Mouse (Mus musculus) midbrain, embryonic 14.5 days (tissue): ENCODE results near the gene Rap1a. TPM values are rescaled to one million over a fixed set of nuclear protein-coding genes. Genes with fewer than 3 reads are reported as not detected.

Experiments used
- ATAC-seq: fragments of 200-750 bp; cut with Nextera tagmentation; 2 replicates; pipeline ENCODE4 v1.8.0; 2017; ENCODE audit warnings: moderate number of reproducible peaks, moderate library complexity; ENCODE audit not compliant: low FRiP score, low TSS enrichment
- DNase-seq: peaks from one replicate; pipeline ENCODE4 v3.0.0-alpha.2; 2015
- H3K27ac ChIP-seq: fragments of 300-500 bp; sonication (generic); replicated peaks from 2 replicates; pipeline ENCODE4 v1.5.1; 2014; ENCODE audit warnings: mild to moderate bottlenecking, low read depth, low read length, moderate library complexity
- H3K27me3 ChIP-seq: fragments of 300-500 bp; sonication (generic); 2 replicates; pipeline ENCODE4 v1.6.1; 2014; ENCODE audit warnings: low read length, control low read depth, mixed read lengths; ENCODE audit not compliant: control insufficient read depth, insufficient read depth
- H3K36me3 ChIP-seq: fragments of 300-500 bp; sonication (generic); 2 replicates; pipeline ENCODE4 v1.6.1; 2014; ENCODE audit warnings: low read length, control low read depth; ENCODE audit not compliant: control insufficient read depth, insufficient read depth
- H3K4me1 ChIP-seq: fragments of 300-500 bp; sonication (generic); 2 replicates; pipeline ENCODE4 v1.6.1; 2014; ENCODE audit warnings: mild to moderate bottlenecking, antibody characterized with exemption, low read length, control low read depth; ENCODE audit not compliant: control insufficient read depth, insufficient read depth
- H3K4me2 ChIP-seq: fragments of 300-500 bp; sonication (generic); 2 replicates; pipeline ENCODE4 v1.6.1; 2014; ENCODE audit warnings: mild to moderate bottlenecking, low read length, moderate library complexity
- H3K4me3 ChIP-seq: fragments of 300-500 bp; sonication (generic); replicated peaks from 2 replicates; pipeline ENCODE4 v1.5.1; 2014; ENCODE audit warnings: low read depth, low read length
- H3K9ac ChIP-seq: fragments of 300-500 bp; sonication (generic); replicated peaks from 2 replicates; pipeline ENCODE4 v1.6.1; 2014; ENCODE audit warnings: mild to moderate bottlenecking, low read length, moderate library complexity
- H3K9me3 ChIP-seq: fragments of 300-500 bp; sonication (generic); 2 replicates; pipeline ENCODE4 v1.6.1; 2016; ENCODE audit warnings: low read length, control low read depth, mixed read lengths; ENCODE audit not compliant: control insufficient read depth
- WGBS: fragments of 180-500 bp; shearing (Covaris S2); extraction: QIAGEN DNeasy Blood & Tissue Kit; methylation state at CpG from one replicate; pipeline ENCODE4 v1.1.7; 2014; 5-methylcytosine and 5-hydroxymethylcytosine counted together
- polyA plus RNA-seq: library from polyadenylated mRNA; unstranded; fragments of >200 nt; fragmentation: Nextera tagmentation; extraction: Ambion mirVana; gene quantifications from 2 replicates; pipeline ENCODE4 v1.2.1, GENCODE M21; 2014

The Rap1a gene
- polyA plus RNA-seq, 1 experiment from 2014 or later = 59.9 TPM

DNA sequence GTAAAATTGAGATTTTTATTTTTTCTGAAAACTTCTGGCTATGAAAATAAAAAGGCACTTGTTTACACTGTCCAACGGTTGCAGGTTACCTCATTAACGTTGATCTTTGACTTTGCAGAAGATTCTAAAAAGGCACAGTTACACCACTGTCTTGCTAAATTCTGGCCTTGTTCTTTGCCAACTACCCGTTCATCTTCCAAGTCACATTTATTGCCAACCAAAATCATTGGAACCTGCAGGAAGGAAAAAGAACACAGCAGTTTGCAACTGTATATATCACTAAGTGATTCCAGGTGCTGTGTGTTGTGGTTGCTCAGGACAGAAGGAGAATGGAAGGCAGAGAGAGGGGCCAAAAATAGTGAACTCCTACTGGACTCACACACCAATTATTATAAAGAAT lies 63.5 kb downstream of the Rap1a start:
- H3K27me3 ChIP-seq = no peaks in the 10 kb centered on the region
- DNase-seq (no peak), ATAC-seq (no peak)
- H3K9ac ChIP-seq = no peak overlapping the region
- no peaks in the 10 kb centered on the region for H3K9me3 ChIP-seq
- H3K27ac ChIP-seq = no peak overlapping the region
- no peaks in the 10 kb centered on the region for H3K4me1 ChIP-seq
- no peak overlapping the region for H3K4me3 ChIP-seq
- peaks cover 33% of the 10 kb centered on the region for H3K36me3 ChIP-seq
- WGBS = 92% methylated on average over 3 of the region's 3 CpGs
- H3K4me2 ChIP-seq = no peak overlapping the region

DNA sequence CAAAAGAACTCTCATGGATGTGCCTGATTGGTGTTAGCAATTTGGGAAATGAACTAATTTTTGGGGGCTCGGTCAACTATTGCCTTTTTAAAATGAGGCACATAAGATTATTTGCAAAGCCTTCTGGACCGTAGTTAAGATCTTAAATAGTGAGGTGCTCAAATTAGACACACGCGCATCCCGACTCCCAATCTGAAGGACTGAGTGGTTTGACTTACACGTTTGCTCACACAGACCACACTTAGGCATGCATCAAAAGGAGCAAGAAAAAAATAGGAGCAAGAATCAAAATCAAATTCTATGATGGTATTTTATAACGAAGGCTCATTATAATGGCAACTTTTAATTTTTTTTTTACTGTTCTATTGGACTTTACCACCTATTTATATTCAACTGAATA lies 64.1 kb downstream of the Rap1a start:
- Histone ChIP-seq H3K4me3 (no peak overlapping the region), H3K27ac (no peak overlapping the region), H3K4me1 (no peaks in the 10 kb centered on the region), H3K4me2 (no peak overlapping the region), H3K27me3 (no peaks in the 10 kb centered on the region), H3K36me3 (peaks cover 33% of the 10 kb centered on the region), H3K9me3 (no peaks in the 10 kb centered on the region), H3K9ac (no peak overlapping the region)
- WGBS = 95% methylated on average over 7 of the region's 7 CpGs
- no peak for DNase-seq
- ATAC-seq = no peak

DNA sequence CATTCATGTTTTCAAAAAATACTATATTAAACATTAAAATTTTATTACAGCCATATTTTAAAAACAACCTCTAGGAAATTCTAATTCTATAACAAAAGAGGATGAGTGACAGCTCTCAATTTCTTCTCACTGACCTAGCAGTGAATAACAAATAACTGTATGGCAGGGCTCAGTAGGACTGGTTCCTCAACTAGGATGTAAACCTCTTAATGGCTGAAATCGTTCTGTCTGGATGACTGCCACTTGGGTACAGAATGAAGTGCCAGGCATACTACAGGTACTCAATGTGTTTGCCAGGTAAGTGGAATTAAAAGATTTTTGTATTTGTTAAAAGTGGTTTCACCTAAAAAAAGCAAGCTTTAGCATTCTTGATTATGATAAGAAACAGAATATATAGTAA lies 65.0 kb downstream of the Rap1a start:
- no peaks in the 10 kb centered on the region for H3K9me3 ChIP-seq
- ATAC-seq = no peak
- no peak overlapping the region for H3K9ac ChIP-seq
- WGBS = 92% methylated on average over 1 of the region's 1 CpGs
- no peak for DNase-seq
- no peak overlapping the region for H3K27ac ChIP-seq
- no peaks in the 10 kb centered on the region for H3K4me1 ChIP-seq
- H3K4me2 ChIP-seq = no peak overlapping the region
- peaks cover 33% of the 10 kb centered on the region for H3K36me3 ChIP-seq
- no peak overlapping the region for H3K4me3 ChIP-seq
- H3K27me3 ChIP-seq = no peaks in the 10 kb centered on the region

- ATAC-seq (no peak), DNase-seq (no peak)
- Histone ChIP-seq H3K4me3 (no peak overlapping the region), H3K36me3 (peaks cover 37% of the 10 kb centered on the region), H3K9me3 (no peaks in the 10 kb centered on the region), H3K27me3 (no peaks in the 10 kb centered on the region), H3K9ac (no peak overlapping the region), H3K4me2 (no peak overlapping the region), H3K4me1 (no peaks in the 10 kb centered on the region), H3K27ac (no peak overlapping the region)
Observed at GRCm38 (mm10) chr3:105735285-105735684, 65.9 kb downstream of the Rap1a start.

- WGBS = 90% methylated on average over 4 of the region's 4 CpGs
- no peak overlapping the region for H3K9ac ChIP-seq
Observed at GRCm38 (mm10) chr3:105733538-105733937, 67.6 kb downstream of the Rap1a start.

GRCm38 (mm10) chr3:105732360-105732759 lies 68.8 kb downstream of the Rap1a start:
- H3K36me3 ChIP-seq = peaks cover 26% of the 10 kb centered on the region
- 91% methylated on average over 4 of the region's 4 CpGs for WGBS
- no peak overlapping the region for H3K4me2 ChIP-seq
- ATAC-seq = no peak
- DNase-seq = no peak
- no peak overlapping the region for H3K27ac ChIP-seq
- no peak overlapping the region for H3K4me3 ChIP-seq
- no peaks in the 10 kb centered on the region for H3K4me1 ChIP-seq
- no peaks in the 10 kb centered on the region for H3K27me3 ChIP-seq
- no peak overlapping the region for H3K9ac ChIP-seq
- H3K9me3 ChIP-seq = no peaks in the 10 kb centered on the region

More at GRCm38 (mm10) chr3:105733538-105733937, 67.6 kb downstream of the Rap1a start:
- no peaks in the 10 kb centered on the region for H3K27me3 ChIP-seq
- no peak overlapping the region for H3K27ac ChIP-seq
- no peaks in the 10 kb centered on the region for H3K9me3 ChIP-seq
- no peaks in the 10 kb centered on the region for H3K4me1 ChIP-seq
- peaks cover 36% of the 10 kb centered on the region for H3K36me3 ChIP-seq
- DNase-seq (no peak), ATAC-seq (no peak)
- no peak overlapping the region for H3K4me2 ChIP-seq
- no peak overlapping the region for H3K4me3 ChIP-seq

- no peak overlapping the region for H3K4me2 ChIP-seq
- H3K9ac ChIP-seq = no peak overlapping the region
- WGBS = 2% methylated on average over 1 of the region's 1 CpGs
- DNase-seq (peak; percentile 89), ATAC-seq (no peak)
- no peaks in the 10 kb centered on the region for H3K27me3 ChIP-seq
- H3K4me1 ChIP-seq = no peaks in the 10 kb centered on the region
- no peak overlapping the region for H3K4me3 ChIP-seq
- H3K9me3 ChIP-seq = no peaks in the 10 kb centered on the region
- H3K36me3 ChIP-seq = peaks cover 4% of the 10 kb centered on the region; the same call in 1 of the 2 replicates
- H3K27ac ChIP-seq = no peak overlapping the region
Observed at GRCm38 (mm10) chr3:105726037-105726436, 75.1 kb downstream of the Rap1a start.

GRCm38 (mm10) chr3:105722510-105722909 lies 78.6 kb downstream of the Rap1a start:
- Histone ChIP-seq H3K27me3 (no peaks in the 10 kb centered on the region), H3K27ac (no peak overlapping the region), H3K4me2 (no peak overlapping the region), H3K4me3 (no peak overlapping the region), H3K9me3 (no peaks in the 10 kb centered on the region), H3K4me1 (peaks cover 3% of the 10 kb centered on the region; the same call in 1 of the 2 replicates), H3K36me3 (no peaks in the 10 kb centered on the region), H3K9ac (no peak overlapping the region)
- DNase-seq (no peak), ATAC-seq (no peak)
- whole genome bisulfite sequencing = 93% methylated on average over 3 of the region's 3 CpGs

GRCm38 (mm10) chr3:105721681-105722201 lies 79.4 kb downstream of the Rap1a start:
- 79% methylated on average over 2 of the region's 2 CpGs for WGBS
- ATAC-seq = no peak
- no peak overlapping the region for H3K4me3 ChIP-seq

More at GRCm38 (mm10) chr3:105721681-105722201, 79.4 kb downstream of the Rap1a start:
- Histone ChIP-seq H3K9me3 (no peaks in the 10 kb centered on the region), H3K4me2 (no peak overlapping the region), H3K36me3 (no peaks in the 10 kb centered on the region), H3K4me1 (peaks cover 3% of the 10 kb centered on the region; the same call in 1 of the 2 replicates), H3K27ac (no peak overlapping the region), H3K9ac (no peak overlapping the region), H3K27me3 (no peaks in the 10 kb centered on the region)
- DNase-seq = no peak
